Mouse (Mus musculus): ENCODE results near the gene Fmnl3. TPM values are rescaled to one million over a fixed set of nuclear protein-coding genes. Genes with fewer than 3 reads are reported as not detected.
A peak's percentile ranks its signal among the peaks of the same experiment; 100 is the strongest.

Fmnl3 gene
- total RNA-seq, 2 experiments from 2014 or later = 9.0 to 9.7 TPM

- TF ChIP-seq CTCF (conservative IDR thresholded peaks at IDR 0.05) = peak; percentile 90
- DNase-seq (ENCODE audit: low spot score in 2 of 2) = peak; percentile 81 to 84
- Histone ChIP-seq H3K27ac (peak overlapping the region; percentile 65), H3K4me3 (no peak overlapping the region)
These were observed 53.7 kb downstream of the Fmnl3 start for GRCm38 (mm10) chr15:99316314-99317266.

GRCm38 (mm10) chr15:99314891-99315290 lies 55.4 kb downstream of the Fmnl3 start:
- TF ChIP-seq CTCF (conservative IDR thresholded peaks at IDR 0.05) = no peak
- Histone ChIP-seq H3K4me3 (no peak overlapping the region), H3K27ac (peak overlapping the region; percentile 32; the same call in 1 of the 2 replicates)
- no peak for DNase-seq (ENCODE audit: low spot score in 2 of 2)

DNA sequence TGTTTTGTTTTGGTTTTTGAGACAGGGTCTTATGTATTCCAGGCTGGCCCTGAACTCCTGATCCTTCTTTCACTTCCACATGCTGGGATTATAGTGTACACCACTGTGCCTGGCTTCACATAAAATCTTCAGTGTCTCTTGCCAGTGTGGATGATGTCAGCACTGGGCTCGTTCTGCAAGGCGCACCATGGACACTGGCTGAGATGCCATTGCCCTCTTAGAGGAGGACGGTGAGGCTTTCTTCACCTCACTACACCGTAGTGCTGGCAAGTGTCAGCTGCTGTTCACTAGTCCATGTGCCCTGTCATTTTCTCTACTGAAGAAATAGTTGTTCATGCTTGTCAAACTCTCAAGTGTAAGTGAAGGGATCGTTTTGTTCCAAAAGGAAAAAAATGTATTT lies 59.7 kb downstream of the Fmnl3 start:
- no peak overlapping the region for H3K4me3 ChIP-seq
- no peak overlapping the region for H3K27ac ChIP-seq
- TF ChIP-seq CTCF (conservative IDR thresholded peaks at IDR 0.05) = no peak
- no peak for DNase-seq (ENCODE audit: low spot score in 2 of 2)

GRCm38 (mm10) chr15:99309549-99309948 lies 60.7 kb downstream of the Fmnl3 start:
- DNase-seq (ENCODE audit: low spot score in 2 of 2) = no peak
- H3K4me3 ChIP-seq = no peak overlapping the region
- H3K27ac ChIP-seq = no peak overlapping the region
- TF ChIP-seq CTCF (conservative IDR thresholded peaks at IDR 0.05) = no peak

GRCm38 (mm10) chr15:99307476-99307875 lies 62.8 kb downstream of the Fmnl3 start:
- no peak for DNase-seq (ENCODE audit: low spot score in 2 of 2)
- Histone ChIP-seq H3K4me3 (no peak overlapping the region), H3K27ac (no peak overlapping the region)
- TF ChIP-seq CTCF (conservative IDR thresholded peaks at IDR 0.05) = no peak

- peak overlapping the region; percentile 86 for H3K4me3 ChIP-seq
- no peak for DNase-seq (ENCODE audit: low spot score in 2 of 2)
- H3K27ac ChIP-seq = peak overlapping the region; percentile 87
- no peak for TF ChIP-seq CTCF (conservative IDR thresholded peaks at IDR 0.05)
These were observed 74.1 kb downstream of the Fmnl3 start for GRCm38 (mm10) chr15:99296213-99296612.

GRCm38 (mm10) chr15:99295484-99295981 lies 74.7 kb downstream of the Fmnl3 start, which contains the start of gene Fam186b:
Fam186b (minus strand) TSS chr15:99295888.
- H3K27ac ChIP-seq = peak within 1 kb of the TSS; percentile 87
- peak within 1 kb of the TSS; percentile 86 for H3K4me3 ChIP-seq
- no peak for TF ChIP-seq CTCF (conservative IDR thresholded peaks at IDR 0.05)
- DNase-seq (ENCODE audit: low spot score in 2 of 2) = peak in 1 of 2 experiments; percentile 28

GRCm38 (mm10) chr15:99294813-99295374 lies 75.4 kb downstream of the Fmnl3 start, which contains the start of gene Prpf40b:
Prpf40b (plus strand) TSS chr15:99295087.
- Histone ChIP-seq H3K4me3 (peak within 1 kb of the TSS; percentile 86), H3K27ac (peak within 1 kb of the TSS; percentile 87)
- peak; percentile 96 to 98 for DNase-seq (ENCODE audit: low spot score in 2 of 2)
- peak; percentile 67 for TF ChIP-seq CTCF (conservative IDR thresholded peaks at IDR 0.05)

- H3K27ac ChIP-seq = peak overlapping the region; percentile 87
- no peak for TF ChIP-seq CTCF (conservative IDR thresholded peaks at IDR 0.05)
- H3K4me3 ChIP-seq = peak overlapping the region; percentile 86
- DNase-seq (ENCODE audit: low spot score in 2 of 2) = no peak
These were observed 76.0 kb downstream of the Fmnl3 start for GRCm38 (mm10) chr15:99294287-99294686.

- no peak for DNase-seq (ENCODE audit: low spot score in 2 of 2)
- Histone ChIP-seq H3K27ac (no peak overlapping the region), H3K4me3 (no peak overlapping the region)
- TF ChIP-seq CTCF (conservative IDR thresholded peaks at IDR 0.05) = no peak
These were observed 79.7 kb downstream of the Fmnl3 start for GRCm38 (mm10) chr15:99290586-99290985.

DNA sequence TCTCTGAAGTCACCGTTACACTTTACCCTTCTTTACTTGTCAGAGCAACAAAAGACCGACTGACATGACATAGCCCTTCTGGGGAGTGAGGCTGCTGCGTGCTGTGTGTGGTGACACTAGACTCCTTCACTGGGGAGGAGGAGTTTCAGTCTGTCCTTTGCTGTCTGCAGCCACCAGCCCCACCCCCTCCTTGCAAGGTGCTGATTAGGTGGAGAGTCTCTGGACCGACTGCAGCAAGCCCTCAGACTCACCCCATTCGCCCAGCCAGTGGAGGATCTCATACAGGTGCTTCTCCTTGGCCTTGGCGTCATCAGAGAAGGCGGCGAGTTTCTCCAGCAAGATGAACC lies 85.1 kb downstream of the Fmnl3 start:
- no peak overlapping the region for H3K27ac ChIP-seq
- H3K4me3 ChIP-seq = no peak overlapping the region
- no peak for TF ChIP-seq CTCF (conservative IDR thresholded peaks at IDR 0.05)
- DNase-seq (ENCODE audit: low spot score in 2 of 2) = no peak

DNA sequence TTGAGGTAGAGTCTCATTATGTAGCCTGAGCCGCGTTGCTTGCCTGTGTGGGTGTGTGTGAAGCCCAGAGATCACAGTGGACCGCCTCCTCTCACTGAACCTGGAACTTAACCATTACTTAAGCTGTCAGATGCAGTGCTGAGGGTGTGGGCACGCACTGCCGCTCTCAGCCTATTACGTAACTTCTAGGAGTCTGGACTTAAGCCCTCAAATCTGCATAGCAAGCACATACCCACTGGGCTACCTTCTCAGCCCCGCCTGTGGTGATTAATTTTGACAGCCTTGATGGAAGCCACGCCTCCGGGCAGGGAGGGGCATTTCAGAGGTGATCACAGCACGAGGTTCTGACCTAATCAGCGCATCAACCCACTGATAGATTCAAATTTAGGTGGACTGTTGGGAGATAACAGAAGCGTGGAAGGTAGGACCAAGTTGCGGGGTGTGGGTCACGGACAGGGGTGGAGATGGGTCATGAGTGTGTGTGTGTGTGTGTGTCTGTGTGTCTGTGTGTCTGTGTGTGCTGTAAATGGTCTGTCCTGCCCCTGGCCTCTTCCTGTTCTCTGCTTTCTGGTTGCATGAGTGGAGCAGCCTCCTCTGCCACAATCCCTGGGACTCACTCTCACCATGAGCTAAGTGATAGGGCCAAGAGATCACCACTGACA lies 85.6 kb downstream of the Fmnl3 start:
- DNase-seq (ENCODE audit: low spot score in 2 of 2) = no peak
- no peak for TF ChIP-seq CTCF (conservative IDR thresholded peaks at IDR 0.05)
- Histone ChIP-seq H3K27ac (no peak overlapping the region), H3K4me3 (no peak overlapping the region)

GRCm38 (mm10) chr15:99283456-99283855 lies 86.8 kb downstream of the Fmnl3 start:
- H3K27ac ChIP-seq = no peak overlapping the region
- no peak overlapping the region for H3K4me3 ChIP-seq
- no peak for DNase-seq (ENCODE audit: low spot score in 2 of 2)
- TF ChIP-seq CTCF (conservative IDR thresholded peaks at IDR 0.05) = peak; percentile 59

Measured in layer of hippocampus, adult 2 months (tissue).